In genomic region chr13:95616512-95616911, GRCm38 (mm10) we compare ENCODE assay signal across 8 mouse cellular contexts. TPM values are rescaled to one million over a fixed set of nuclear protein-coding genes. Genes with fewer than 3 reads are reported as not detected.
A peak's percentile ranks its signal among the peaks of the same experiment; 100 is the strongest.
DNase-seq lines count a peak whose midpoint lies in the region; ATAC-seq and TF ChIP-seq lines count a peak whose summit lies in the region.
"Had no signal": no experiment of that assay in that cellular context is flagged by ENCODE, and none has a peak within 500 bp of the region (broad histone marks: within the 10 kb centered on the region; RNA-seq: fewer than 3 reads in every experiment).

No protein-coding gene starts in this region.

- peaks cover 32% of the 10 kb centered on the region for H3K36me3 ChIP-seq in C2C12 (ENCODE audit: control insufficient read depth, insufficient read depth)
- H3K36me3 ChIP-seq in hindbrain, embryonic 10.5 days: peaks cover 44% of the 10 kb centered on the region

- H3K79me3 ChIP-seq in C2C12 (ENCODE audit: low read depth): peaks cover 62% of the 10 kb centered on the region

- TF ChIP-seq CTCF in C2C12 (IDR thresholded peaks at IDR 0.05; ENCODE audit: control insufficient read depth, insufficient read depth, insufficient read length): no peak
- TF ChIP-seq CTCF in left cerebral cortex, adult 2 months (IDR thresholded peaks at IDR 0.05): no peak

- DNase-seq in hindbrain, embryonic 10.5 days (ENCODE audit: low spot score): no peak
- DNase-seq in thymus, postnatal 25 days: no peak
- no peak for DNase-seq in left cerebral cortex, adult 2 months (ENCODE audit: extremely low spot score in 1 of 2, low spot score in 2 of 2)
- no peak for DNase-seq in frontal cortex, adult 2 months (ENCODE audit: extremely low spot score in 1 of 2, low spot score in 1 of 2)

- 0 out of 2 replicates have a peak overlapping the region, but pooled peaks have one; percentile 3 for H3K27ac ChIP-seq in brown adipose tissue, adult 24 weeks (replicated peaks; ENCODE audit: low read depth, low read length)
- peak overlapping the region; percentile 97 for H3K27ac ChIP-seq in hindbrain, embryonic 10.5 days
- no peak overlapping the region for H3K27ac ChIP-seq in left cerebral cortex, adult 2 months
- H3K27ac ChIP-seq: macrophage had no signal

- H3K4me1 ChIP-seq in brown adipose tissue, adult 24 weeks (ENCODE audit: control insufficient read depth, insufficient read depth, insufficient read length, low read length): peaks cover 12% of the 10 kb centered on the region
- peaks cover 42% of the 10 kb centered on the region for H3K4me1 ChIP-seq in hindbrain, embryonic 10.5 days (replicated peaks)

- no peaks in the 10 kb centered on the region for H3K27me3 ChIP-seq in C2C12 (ENCODE audit: control insufficient read depth, insufficient read depth, insufficient read length)
- H3K27me3 ChIP-seq in hindbrain, embryonic 10.5 days (ENCODE audit: insufficient read depth, poor library complexity, severe bottlenecking): no peaks in the 10 kb centered on the region

- H3ac ChIP-seq in C2C12 (ENCODE audit: control insufficient read depth, insufficient read length, low read depth): peak overlapping the region; percentile 52

- peak; percentile 42 for ATAC-seq in megakaryocyte progenitor cell, adult 5-6 weeks (replicated peaks; ENCODE audit: poor library complexity)

- peaks cover 67% of the 10 kb centered on the region for H3K79me2 ChIP-seq in C2C12 (ENCODE audit: control insufficient read depth, insufficient read depth)

- 75% methylated on average over 11 of the region's 11 CpGs for WGBS in hindbrain, embryonic 10.5 days

- H3K9me3 ChIP-seq in hindbrain, embryonic 10.5 days: no peaks in the 10 kb centered on the region

- intact Hi-C loops in left cerebral cortex, adult 2 months (cut with DNase I): no loop called here

- H3K4me3 ChIP-seq in C2C12 (ENCODE audit: insufficient read depth, poor library complexity, severe bottlenecking): peak overlapping the region; percentile 84
- peak overlapping the region; percentile 95 for H3K4me3 ChIP-seq in brown adipose tissue, adult 24 weeks (ENCODE audit: insufficient read depth, low read depth, low read length)
- peak overlapping the region; percentile 77 for H3K4me3 ChIP-seq in hindbrain, embryonic 10.5 days
- no peak overlapping the region for H3K4me3 ChIP-seq in left cerebral cortex, adult 2 months

TF ChIP-seq in C2C12, 6 proteins besides CTCF, POLR2A, EP300 and RAD21:
- TF ChIP-seq MAX (IDR thresholded peaks at IDR 0.05) (no peak), MYOG (IDR thresholded peaks at IDR 0.05; ENCODE audit: control insufficient read depth, extremely low read depth, insufficient read length) (no peak), CEBPB (IDR thresholded peaks at IDR 0.05; ENCODE audit: low read depth) (no peak), USF1 (IDR thresholded peaks at IDR 0.05; ENCODE audit: low read depth) (no peak)

RNA-seq across cellular contexts. Expression of gene F2r, which starts 1.8 kb away (rescaled TPM):
- 97.4 TPM for polyA plus RNA-seq in C2C12 (2012; fragmentation: generic; extraction: Trizol)
- 5.7 and 10.9 TPM in 2 replicates for polyA plus RNA-seq in brown adipose tissue, adult 24 weeks (2012; ENCODE audit: insufficient read depth, insufficient read length, missing spikeins)
- 93.4 and 117 TPM in 2 replicates for polyA plus RNA-seq in hindbrain, embryonic 10.5 days (2016; fragmentation: Nextera tagmentation; extraction: Ambion mirVana)
- 3.8 and 9.6 TPM in 2 replicates for total RNA-seq in megakaryocyte progenitor cell, adult 5-6 weeks (2015)
- total RNA-seq in megakaryocyte progenitor cell, adult 5-6 weeks (2017): 2.5 and 6.2 TPM in 2 replicates
- total RNA-seq in left cerebral cortex, adult 2 months (2021): 1 to 10 TPM; 3.9 to 4.4 TPM
- polyA plus RNA-seq in frontal cortex, adult 2 months (2012; rRNA removed): 3.7 and 4.4 TPM in 2 replicates
